8 mouse cellular contexts compared by ENCODE assay signal in genomic region chr2:37780270-37780929, GRCm38 (mm10). TPM values are rescaled to one million over a fixed set of nuclear protein-coding genes. Genes with fewer than 3 reads are reported as not detected.
DNase-seq lines count a peak whose midpoint lies in the region; ATAC-seq and TF ChIP-seq lines count a peak whose summit lies in the region.

No protein-coding gene starts in this region.

- no peaks in the 10 kb centered on the region for H3K9me3 ChIP-seq in lung, embryonic 15.5 days

- H3K36me3 ChIP-seq in kidney, adult 2 months (ENCODE audit: control insufficient read depth, insufficient read depth, low read length) = no peaks in the 10 kb centered on the region
- H3K36me3 ChIP-seq in lung, embryonic 15.5 days = no peaks in the 10 kb centered on the region

- 12% methylated on average over 14 of the region's 14 CpGs for WGBS in kidney, adult 2 months
- WGBS in lung, embryonic 15.5 days = 1% methylated on average over 14 of the region's 14 CpGs

- no peaks in the 10 kb centered on the region for H3K27me3 ChIP-seq in kidney, adult 2 months (replicated peaks; ENCODE audit: control insufficient read depth, insufficient read depth, low read length)
- H3K27me3 ChIP-seq in lung, embryonic 15.5 days = peaks cover 18% of the 10 kb centered on the region

- no peak for TF ChIP-seq CTCF in kidney, adult 2 months (conservative IDR thresholded peaks at IDR 0.05; ENCODE audit: insufficient read depth, insufficient read length, low read depth, low read length)

- H3K4me2 ChIP-seq in lung, embryonic 15.5 days = peak overlapping the region; percentile 51

- DNase-seq in 416B (ENCODE audit: low read depth) = peak; percentile 67
- peak; percentile 83 for DNase-seq in adrenal gland, postnatal 14 days
- DNase-seq in kidney, adult 2 months = peak; percentile 74
- peak; percentile 96 for DNase-seq in retina, adult 2 months (ENCODE audit: low read depth, low spot score)
- DNase-seq in T-cell, adult 2 months (ENCODE audit: low spot score) = no peak
- DNase-seq in cerebellum, postnatal 4 days (ENCODE audit: low spot score in 2 of 2) = no peak

- no peak overlapping the region for H3K27ac ChIP-seq in kidney, adult 2 months (ENCODE audit: insufficient read depth, low read depth, low read length)
- no peak overlapping the region for H3K27ac ChIP-seq in lung, embryonic 15.5 days

- no peak overlapping the region for H3K4me3 ChIP-seq in kidney, adult 2 months (ENCODE audit: insufficient read depth, low read depth, low read length)
- peak overlapping the region; percentile 20 for H3K4me3 ChIP-seq in lung, embryonic 15.5 days

- no peaks in the 10 kb centered on the region for H3K4me1 ChIP-seq in kidney, adult 2 months (ENCODE audit: control insufficient read depth, insufficient read depth, low read length)
- H3K4me1 ChIP-seq in lung, embryonic 15.5 days = peaks cover 33% of the 10 kb centered on the region

- TF ChIP-seq POLR2A in kidney, adult 2 months (IDR thresholded peaks at IDR 0.05; ENCODE audit: low read depth, low read length) = no peak

- no peak overlapping the region for H3K9ac ChIP-seq in lung, embryonic 15.5 days

- ATAC-seq in granulocyte monocyte progenitor cell, adult 5-6 weeks (replicated peaks; ENCODE audit: poor library complexity, severe bottlenecking) = peak; percentile 69
- ATAC-seq in lung, embryonic 15.5 days (ENCODE audit: borderline replicate concordance, extremely low read depth, low FRiP score, low TSS enrichment) = peak; percentile 65

RNA-seq across cellular contexts. Expression of gene Crb2, which starts 4.4 kb away (rescaled TPM):
- 0.60 and 0.82 TPM in 2 replicates for total RNA-seq in adrenal gland, postnatal 14 days (2021)
- total RNA-seq in granulocyte monocyte progenitor cell, adult 5-6 weeks (2014; fragmentation: Nextera tagmentation) = not detected in 2 replicates
- not detected in 2 replicates for total RNA-seq in granulocyte monocyte progenitor cell, adult 5-6 weeks (2017)
- 2.7 and 3.0 TPM in 2 replicates for polyA plus RNA-seq in kidney, adult 2 months (2012; rRNA removed)
- polyA plus RNA-seq in lung, embryonic 15.5 days (2015; fragmentation: Nextera tagmentation; extraction: Ambion mirVana) = 0.96 and 1.3 TPM in 2 replicates

Comparison
In these comparisons a context has a peak if more than half of its experiments do, and no peak if none do; other contexts are left out.
1. DNase-seq: peak in 416B (single experiment), adrenal gland, postnatal 14 days (single experiment), kidney, adult 2 months (single experiment) and retina, adult 2 months (single experiment); none in T-cell, adult 2 months (single experiment) and cerebellum, postnatal 4 days (0 of 2).